Mouse (Mus musculus) ES-E14 (cell line): ENCODE results near the gene Pde4d.

ENCODE experiments used
- CHD2 ChIP-seq: IDR thresholded peaks from 2 replicates; pipeline ENCODE4 v1.6.1; 2014; ENCODE audit warnings: mild to moderate bottlenecking, low read depth, low read length, inconsistent platforms
- HCFC1 ChIP-seq: IDR thresholded peaks from 2 replicates; pipeline ENCODE4 v1.6.1; 2012; ENCODE audit warnings: low read length, inconsistent platforms, borderline replicate concordance; ENCODE audit not compliant: insufficient read depth
- MAFK ChIP-seq: IDR thresholded peaks from 2 replicates; pipeline ENCODE4 v1.6.1; 2014; ENCODE audit warnings: mild to moderate bottlenecking, low read depth, low read length, inconsistent platforms; ENCODE audit not compliant: insufficient read depth
- ZC3H11A ChIP-seq: IDR thresholded peaks from 2 replicates; pipeline ENCODE4 v1.6.1; 2012; ENCODE audit warnings: low read depth, mild to moderate bottlenecking, inconsistent platforms, low read length, borderline replicate concordance

GRCm38 (mm10) chr13:109092654-109093053 lies 642.9 kb downstream of the Pde4d start:
- TF ChIP-seq MAFK (no peak), HCFC1 (no peak), ZC3H11A (no peak), CHD2 (no peak)
